Comparison of ENCODE assay signal across 7 mouse cellular contexts in the genomic region with DNA sequence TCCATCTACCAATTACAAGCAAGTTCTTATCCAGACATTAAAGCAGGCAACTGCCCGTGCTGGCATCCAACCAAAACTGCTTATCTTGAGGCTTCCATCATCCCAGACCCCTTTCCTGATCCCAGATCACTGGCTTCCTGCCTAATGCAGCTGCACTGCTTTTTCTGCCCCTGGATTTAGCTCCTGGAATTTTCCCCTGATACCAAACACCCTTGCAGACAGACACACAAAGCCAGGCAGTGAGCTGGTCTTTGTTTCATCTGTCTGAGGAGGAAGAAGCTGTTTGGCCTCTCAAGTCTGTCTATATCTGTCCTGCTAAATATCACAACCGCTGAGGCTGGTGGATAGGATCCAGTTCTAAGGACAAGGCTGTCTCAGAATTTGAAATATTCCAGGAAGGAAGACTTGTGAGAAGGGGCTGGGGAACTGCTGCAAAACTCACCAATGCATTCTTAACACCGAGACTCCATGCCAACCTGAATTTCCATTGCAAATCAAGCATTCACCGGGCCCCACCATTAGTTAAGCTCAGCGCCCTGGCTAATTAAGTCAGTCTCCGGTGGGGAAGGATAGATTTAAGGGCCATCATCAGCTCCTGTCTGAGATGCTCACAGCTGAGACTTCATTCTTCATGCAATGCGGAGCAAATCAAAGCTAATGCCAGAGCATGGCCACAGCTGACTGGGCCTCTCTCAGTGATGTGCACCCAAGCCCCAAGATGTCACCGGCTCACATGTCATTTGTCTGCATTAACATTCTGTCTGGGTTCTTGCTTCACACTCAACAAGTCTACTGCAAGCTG.
DNase-seq lines count a peak whose midpoint lies in the region; ATAC-seq lines count a peak whose summit lies in the region.

No protein-coding gene starts in this region.

- peak overlapping the region; percentile 26; the same call in 1 of the 2 replicates for H3K4me3 ChIP-seq in heart, embryonic 15.5 days
- H3K4me3 ChIP-seq in neural tube, embryonic 14.5 days (ENCODE audit: low read depth, low read length) = no peak overlapping the region

- no peaks in the 10 kb centered on the region for H3K27me3 ChIP-seq in heart, embryonic 15.5 days
- no peaks in the 10 kb centered on the region for H3K27me3 ChIP-seq in neural tube, embryonic 14.5 days (ENCODE audit: control insufficient read depth, insufficient read depth, low read length)

- DNase-seq in brain, adult 2 months (ENCODE audit: low read depth, low spot score) = peak; percentile 66
- DNase-seq in embryo, embryonic 10 days (ENCODE audit: low spot score) = peak; percentile 60
- DNase-seq in left cerebral cortex, postnatal 36 days (ENCODE audit: low spot score in 2 of 2) = peak; percentile 25 to 48
- DNase-seq in B cell, adult 2 months = no peak
- DNase-seq in layer of hippocampus, adult 11-12 months (ENCODE audit: low spot score) = no peak

- H3K4me2 ChIP-seq in heart, embryonic 15.5 days = peak overlapping the region; percentile 60
- H3K4me2 ChIP-seq in neural tube, embryonic 14.5 days (ENCODE audit: low read depth, low read length) = peak overlapping the region; percentile 26

- peaks cover 67% of the 10 kb centered on the region for H3K4me1 ChIP-seq in heart, embryonic 15.5 days (replicated peaks)
- H3K4me1 ChIP-seq in neural tube, embryonic 14.5 days (ENCODE audit: control insufficient read depth, insufficient read depth, low read length) = peaks cover 62% of the 10 kb centered on the region

- WGBS in heart, embryonic 15.5 days = 21% methylated on average over 8 of the region's 8 CpGs
- 10% methylated on average over 8 of the region's 8 CpGs for WGBS in neural tube, embryonic 14.5 days

- H3K27ac ChIP-seq in heart, embryonic 15.5 days = peak overlapping the region; percentile 77
- H3K27ac ChIP-seq in neural tube, embryonic 14.5 days (ENCODE audit: low read depth, low read length) = peak overlapping the region; percentile 90

- H3K36me3 ChIP-seq in heart, embryonic 15.5 days = no peaks in the 10 kb centered on the region
- H3K36me3 ChIP-seq in neural tube, embryonic 14.5 days (ENCODE audit: control insufficient read depth, insufficient read depth, low read length) = no peaks in the 10 kb centered on the region

- peak; percentile 53 for ATAC-seq in heart, embryonic 15.5 days (replicated peaks; ENCODE audit: insufficient number of reproducible peaks, insufficient read depth, low FRiP score, low read depth)
- ATAC-seq in neural tube, embryonic 14.5 days (ENCODE audit: low read depth) = peak; percentile 78

- no peaks in the 10 kb centered on the region for H3K9me3 ChIP-seq in heart, embryonic 15.5 days (replicated peaks)
- H3K9me3 ChIP-seq in neural tube, embryonic 14.5 days (ENCODE audit: control insufficient read depth, low read length) = no peaks in the 10 kb centered on the region

- no peak overlapping the region for H3K9ac ChIP-seq in heart, embryonic 15.5 days
- peak overlapping the region; percentile 21; the same call in 1 of the 2 replicates for H3K9ac ChIP-seq in neural tube, embryonic 14.5 days (replicated peaks; ENCODE audit: low read depth, low read length)

- intact Hi-C loops in left cerebral cortex, postnatal 36 days (cut with DNase I) = no loop called here

Comparison
In these comparisons a context has a peak if more than half of its experiments do, and no peak if none do; other contexts are left out.
1. DNase-seq: peak in brain, adult 2 months (single experiment), embryo, embryonic 10 days (single experiment) and left cerebral cortex, postnatal 36 days (2 of 2); none in B cell, adult 2 months (0 of 2) and layer of hippocampus, adult 11-12 months (single experiment).